Mouse (Mus musculus) erythroblast, adult 5-6 weeks (primary cell): Measurements from ENCODE around the gene Hoxa9. TPM values are rescaled to one million over a fixed set of nuclear protein-coding genes. Genes with fewer than 3 reads are reported as not detected.

Experiments used
- ATAC-seq: replicated peaks from 2 replicates; pipeline ENCODE4 v1.8.0; 2016; ENCODE audit warnings: moderate number of reproducible peaks, mild to moderate bottlenecking, moderate TSS enrichment, inconsistent platforms; ENCODE audit not compliant: poor library complexity, low FRiP score, severe bottlenecking
- total RNA-seq, 2 experiments: library from RNA; stranded (forward) in 1 of 2; stranded (reverse) in 1 of 2; fragments of 150-400 nt in 1 of 2; fragments of 200-764, 138-1000 nt in 1 of 2; gene quantifications; 2 replicates each; pipeline versions ENCODE4 v1.2.3 to v1.2.4; 2015 to 2017; ENCODE audit warnings: low replicate concordance in 2 of 2

Gene Hoxa9
- 3.3 TPM in 1 of 2 replicates, not detected in the other for total RNA-seq (2015; ENCODE audit: low replicate concordance)
- 2.5 and 4.0 TPM in 2 replicates for total RNA-seq (2017; ENCODE audit: low replicate concordance)

GRCm38 (mm10) chr6:52230516-52231165, at the start of gene Hoxa9:
Gene Hoxa9, minus strand, starts transcription at chr6:52231089.
- no peak for ATAC-seq

- no peak for ATAC-seq
These were observed 46.0 kb upstream of the Hoxa9 start for GRCm38 (mm10) chr6:52276920-52277319.

- no peak for ATAC-seq
These were observed 45.5 kb upstream of the Hoxa9 start for GRCm38 (mm10) chr6:52276382-52276781.

- ATAC-seq, result no peak
These were observed 44.8 kb upstream of the Hoxa9 start for GRCm38 (mm10) chr6:52275563-52276280.

- ATAC-seq, result no peak
These were observed 43.7 kb upstream of the Hoxa9 start for GRCm38 (mm10) chr6:52274576-52274975.

- no peak for ATAC-seq
These were observed 42.9 kb upstream of the Hoxa9 start for GRCm38 (mm10) chr6:52273656-52274280.

- no peak for ATAC-seq
These were observed 42.1 kb upstream of the Hoxa9 start for GRCm38 (mm10) chr6:52272766-52273655.

- no peak for ATAC-seq
These were observed 39.9 kb upstream of the Hoxa9 start for GRCm38 (mm10) chr6:52270494-52271480.

- no peak for ATAC-seq
These were observed 37.9 kb upstream of the Hoxa9 start for GRCm38 (mm10) chr6:52268756-52269155.

- ATAC-seq, result no peak
These were observed 37.5 kb upstream of the Hoxa9 start for GRCm38 (mm10) chr6:52268341-52268740.

- no peak for ATAC-seq
These were observed 36.8 kb upstream of the Hoxa9 start for GRCm38 (mm10) chr6:52267691-52268090.

GRCm38 (mm10) chr6:52267221-52267620, 36.3 kb upstream of the Hoxa9 start:
- ATAC-seq, result no peak

GRCm38 (mm10) chr6:52266666-52266985, 35.7 kb upstream of the Hoxa9 start:
- no peak for ATAC-seq

- no peak for ATAC-seq
These were observed 35.2 kb upstream of the Hoxa9 start for GRCm38 (mm10) chr6:52265913-52266665.

- no peak for ATAC-seq
These were observed 34.5 kb upstream of the Hoxa9 start for GRCm38 (mm10) chr6:52265306-52265912.

GRCm38 (mm10) chr6:52264106-52264790, 33.4 kb upstream of the Hoxa9 start:
- ATAC-seq, result no peak

- ATAC-seq, result no peak
These were observed 32.4 kb upstream of the Hoxa9 start for GRCm38 (mm10) chr6:52263321-52263585.
